ENCODE assay signal across 19 mouse cellular contexts in genomic region chr6:140786058-140786457, GRCm38 (mm10). TPM values are rescaled to one million over a fixed set of nuclear protein-coding genes. Genes with fewer than 3 reads are reported as not detected.
DNase-seq lines count a peak whose midpoint lies in the region; ATAC-seq and TF ChIP-seq lines count a peak whose summit lies in the region.
"Had no signal": no experiment of that assay in that cellular context is flagged by ENCODE, and none has a peak within 500 bp of the region (broad histone marks: within the 10 kb centered on the region; RNA-seq: fewer than 3 reads in every experiment).

No protein-coding gene starts in this region.

- DNase-seq in heart, adult 9 months (ENCODE audit: low spot score in 2 of 2), result peak; percentile 2 to 9
- DNase-seq in heart, embryonic 10.5 days (ENCODE audit: low spot score), result no peak
- DNase-seq in heart, postnatal 0 days (ENCODE audit: low spot score), result peak; percentile 39
- peak; percentile 65 for DNase-seq in lung, postnatal 0 days (ENCODE audit: low spot score)
- no peak for DNase-seq in MN1 (ENCODE audit: low spot score)
- no peak for DNase-seq in thymus, adult 18-20 months
- DNase-seq: cerebellum, adult 2 months; layer of hippocampus, adult 9-11 months had no signal

- H3K27me3 ChIP-seq in heart, embryonic 10.5 days (ENCODE audit: insufficient read depth, poor library complexity, severe bottlenecking), result no peaks in the 10 kb centered on the region
- no peaks in the 10 kb centered on the region for H3K27me3 ChIP-seq in heart, postnatal 0 days (ENCODE audit: control insufficient read depth, insufficient read depth, low read length)
- H3K27me3 ChIP-seq in kidney, embryonic 15.5 days, result no peaks in the 10 kb centered on the region
- no peaks in the 10 kb centered on the region for H3K27me3 ChIP-seq in lung, postnatal 0 days (replicated peaks; ENCODE audit: insufficient read depth, low read length)
- H3K27me3 ChIP-seq in neural tube, embryonic 15.5 days (replicated peaks), result no peaks in the 10 kb centered on the region
- H3K27me3 ChIP-seq: CH12.LX; midbrain, embryonic 12.5 days had no signal

- H3K27ac ChIP-seq in heart, embryonic 10.5 days, result no peak overlapping the region
- no peak overlapping the region for H3K27ac ChIP-seq in heart, postnatal 0 days (ENCODE audit: low read depth)
- H3K27ac ChIP-seq in kidney, embryonic 15.5 days, result peak overlapping the region; percentile 24; the same call in 1 of the 2 replicates
- H3K27ac ChIP-seq in lung, postnatal 0 days (ENCODE audit: low read length), result no peak overlapping the region; the same call in 1 of the 2 replicates
- no peak overlapping the region for H3K27ac ChIP-seq in neural tube, embryonic 15.5 days (replicated peaks)
- H3K27ac ChIP-seq: forebrain, embryonic 10.5 days; heart, adult 2 months; midbrain, embryonic 12.5 days had no signal

- no peak overlapping the region for H3K4me2 ChIP-seq in heart, postnatal 0 days (ENCODE audit: low read depth, low read length)
- no peak overlapping the region for H3K4me2 ChIP-seq in kidney, embryonic 15.5 days
- H3K4me2 ChIP-seq in lung, postnatal 0 days (replicated peaks; ENCODE audit: low read depth, low read length), result no peak overlapping the region
- no peak overlapping the region for H3K4me2 ChIP-seq in neural tube, embryonic 15.5 days
- H3K4me2 ChIP-seq: midbrain, embryonic 12.5 days had no signal

- no peak overlapping the region for H3K9ac ChIP-seq in heart, postnatal 0 days (replicated peaks; ENCODE audit: low read depth, low read length)
- no peak overlapping the region for H3K9ac ChIP-seq in kidney, embryonic 15.5 days
- no peak overlapping the region for H3K9ac ChIP-seq in lung, postnatal 0 days (replicated peaks; ENCODE audit: low read depth)
- H3K9ac ChIP-seq in neural tube, embryonic 15.5 days (replicated peaks), result no peak overlapping the region
- H3K9ac ChIP-seq: midbrain, embryonic 12.5 days had no signal

- no peaks in the 10 kb centered on the region for H3K36me3 ChIP-seq in heart, embryonic 10.5 days
- no peaks in the 10 kb centered on the region for H3K36me3 ChIP-seq in heart, postnatal 0 days (replicated peaks; ENCODE audit: control insufficient read depth, insufficient read depth, low read length)
- no peaks in the 10 kb centered on the region for H3K36me3 ChIP-seq in kidney, embryonic 15.5 days
- no peaks in the 10 kb centered on the region for H3K36me3 ChIP-seq in lung, postnatal 0 days (ENCODE audit: insufficient read depth, low read length)
- no peaks in the 10 kb centered on the region for H3K36me3 ChIP-seq in neural tube, embryonic 15.5 days
- H3K36me3 ChIP-seq: forebrain, embryonic 10.5 days; midbrain, embryonic 12.5 days had no signal

- no peaks in the 10 kb centered on the region for H3K4me1 ChIP-seq in heart, embryonic 10.5 days
- no peaks in the 10 kb centered on the region for H3K4me1 ChIP-seq in heart, postnatal 0 days (ENCODE audit: control insufficient read depth, insufficient read depth)
- peaks cover 9% of the 10 kb centered on the region for H3K4me1 ChIP-seq in kidney, embryonic 15.5 days
- H3K4me1 ChIP-seq in lung, postnatal 0 days (ENCODE audit: insufficient read depth, low read depth, low read length), result no peaks in the 10 kb centered on the region
- H3K4me1 ChIP-seq in neural tube, embryonic 15.5 days, result no peaks in the 10 kb centered on the region
- H3K4me1 ChIP-seq: forebrain, embryonic 10.5 days; midbrain, embryonic 12.5 days had no signal

- ATAC-seq in heart, postnatal 0 days (ENCODE audit: insufficient read depth, low read depth), result peak; percentile 47; the same call in 1 of the 2 replicates
- ATAC-seq in kidney, embryonic 15.5 days (replicated peaks; ENCODE audit: low FRiP score), result peak; percentile 57; the same call in 1 of the 2 replicates
- ATAC-seq in lung, postnatal 0 days, result peak; percentile 90
- ATAC-seq in neural tube, embryonic 15.5 days (ENCODE audit: low FRiP score), result no peak

- no peak for TF ChIP-seq EP300 in heart, postnatal 0 days (IDR thresholded peaks at IDR 0.05; ENCODE audit: low read depth)
- TF ChIP-seq EP300 in lung, postnatal 0 days (IDR thresholded peaks at IDR 0.05), result peak; percentile 77

- TF ChIP-seq CTCF in heart, postnatal 0 days (IDR thresholded peaks at IDR 0.05; ENCODE audit: low read depth), result no peak
- TF ChIP-seq CTCF in lung, postnatal 0 days (IDR thresholded peaks at IDR 0.05), result no peak

- H3K4me3 ChIP-seq in heart, embryonic 10.5 days, result no peak overlapping the region
- H3K4me3 ChIP-seq in heart, postnatal 0 days (ENCODE audit: low read depth, low read length), result no peak overlapping the region
- H3K4me3 ChIP-seq in kidney, embryonic 15.5 days (replicated peaks), result no peak overlapping the region
- H3K4me3 ChIP-seq in lung, postnatal 0 days (ENCODE audit: low read depth, low read length), result no peak overlapping the region
- no peak overlapping the region for H3K4me3 ChIP-seq in neural tube, embryonic 15.5 days (replicated peaks)
- H3K4me3 ChIP-seq: forebrain, embryonic 10.5 days; heart, adult 2 months; midbrain, embryonic 12.5 days had no signal

- H3K9me3 ChIP-seq in heart, embryonic 10.5 days, result no peaks in the 10 kb centered on the region
- no peaks in the 10 kb centered on the region for H3K9me3 ChIP-seq in heart, postnatal 0 days (replicated peaks; ENCODE audit: control insufficient read depth, low read length)
- no peaks in the 10 kb centered on the region for H3K9me3 ChIP-seq in kidney, embryonic 15.5 days (replicated peaks)
- no peaks in the 10 kb centered on the region for H3K9me3 ChIP-seq in lung, postnatal 0 days (ENCODE audit: low read length)
- H3K9me3 ChIP-seq in neural tube, embryonic 15.5 days (replicated peaks), result no peaks in the 10 kb centered on the region
- H3K9me3 ChIP-seq: forebrain, embryonic 10.5 days; midbrain, embryonic 12.5 days had no signal

- 51% methylated on average over 2 of the region's 2 CpGs for WGBS in heart, embryonic 10.5 days
- 50% methylated on average over 2 of the region's 2 CpGs for WGBS in heart, postnatal 0 days
- 19% methylated on average over 2 of the region's 2 CpGs for WGBS in kidney, embryonic 15.5 days
- 33% methylated on average over 2 of the region's 2 CpGs for WGBS in lung, postnatal 0 days
- 86% methylated on average over 2 of the region's 2 CpGs for WGBS in neural tube, embryonic 15.5 days

RNA-seq across cellular contexts. Expression of gene Gm11077, which starts 57.0 kb away (rescaled TPM):
- polyA plus RNA-seq in heart, embryonic 10.5 days (2016; fragmentation: Nextera tagmentation; extraction: Ambion mirVana), result not detected in 2 replicates
- not detected in 2 replicates for total RNA-seq in heart, postnatal 0 days (2014; rRNA removed; ENCODE audit: low replicate concordance)
- not detected in 2 replicates for polyA plus RNA-seq in heart, postnatal 0 days (2015; fragmentation: Nextera tagmentation; extraction: Ambion mirVana)
- polyA plus RNA-seq in kidney, embryonic 15.5 days (2015; fragmentation: Nextera tagmentation; extraction: Ambion mirVana), result not detected in 2 replicates
- not detected in 2 replicates for polyA plus RNA-seq in lung, postnatal 0 days (2015; fragmentation: Nextera tagmentation; extraction: Ambion mirVana)
- not detected in 2 replicates for polyA plus RNA-seq in neural tube, embryonic 15.5 days (2015; fragmentation: Nextera tagmentation; extraction: Ambion mirVana)
- total RNA-seq: CH12.LX; heart, adult 2 months had no signal
- polyA plus RNA-seq: cerebellum, adult 2 months; embryonic facial prominence, embryonic 11.5 days; forebrain, embryonic 10.5 days; heart, adult 2 months; limb, embryonic 11.5 days; liver, embryonic 16.5 days; midbrain, embryonic 12.5 days; spleen, adult 2 months; testis, adult 2 months had no signal

Comparison
In these comparisons a context has a peak if more than half of its experiments do, and no peak if none do; other contexts are left out.
1. DNase-seq: peak in heart, adult 9 months (2 of 2), heart, postnatal 0 days (single experiment) and lung, postnatal 0 days (single experiment); none in heart, embryonic 10.5 days (single experiment), MN1 (single experiment) and thymus, adult 18-20 months (0 of 2).